Mouse (Mus musculus) lung, postnatal 4 days (tissue): ENCODE measurements at regions not wholly inside any gene's neighbourhood (a gene's known extent, or its start where the extent isn't known, plus 50 kb on each side); places are given as distances from the start of the nearest gene placed in this dataset.

ENCODE experiments used
- DNase-seq, 2 experiments: peaks; one replicate each; pipeline ENCODE4 v3.0.0; 2021

- DNase-seq: no peak
Observed at GRCm38 (mm10) chr12:97915026-97915425, 344.2 kb downstream of the Galc start.

DNA sequence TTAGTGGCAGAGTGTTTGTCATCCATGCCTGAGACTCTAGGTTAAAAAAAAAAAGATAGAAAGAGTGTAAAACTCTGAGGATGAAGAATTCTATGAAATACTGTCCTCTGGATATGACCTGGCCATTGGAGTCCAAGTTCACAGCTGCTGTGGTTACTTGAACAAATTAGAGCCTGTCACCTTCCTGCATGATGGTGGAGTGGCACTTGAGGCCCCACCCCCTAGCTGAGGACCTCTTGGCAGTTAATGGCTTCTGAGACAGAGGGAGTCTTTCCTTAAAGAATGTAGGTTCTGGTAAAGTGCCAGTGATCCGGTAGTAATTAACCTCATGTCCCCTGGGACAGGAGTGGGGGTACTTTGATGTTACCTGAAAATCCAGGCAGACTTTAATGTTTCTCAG lies 346.5 kb downstream of the Galc start:
- DNase-seq: peak in 1 of 2 experiments; percentile 44

GRCm38 (mm10) chr12:97899266-97899665 lies 360.0 kb downstream of the Galc start:
- DNase-seq: no peak

- DNase-seq: no peak
Observed at GRCm38 (mm10) chr12:97898178-97898577, 361.1 kb downstream of the Galc start.

- DNase-seq: no peak
Observed at GRCm38 (mm10) chr12:97895981-97896380, 363.3 kb downstream of the Galc start.

DNA sequence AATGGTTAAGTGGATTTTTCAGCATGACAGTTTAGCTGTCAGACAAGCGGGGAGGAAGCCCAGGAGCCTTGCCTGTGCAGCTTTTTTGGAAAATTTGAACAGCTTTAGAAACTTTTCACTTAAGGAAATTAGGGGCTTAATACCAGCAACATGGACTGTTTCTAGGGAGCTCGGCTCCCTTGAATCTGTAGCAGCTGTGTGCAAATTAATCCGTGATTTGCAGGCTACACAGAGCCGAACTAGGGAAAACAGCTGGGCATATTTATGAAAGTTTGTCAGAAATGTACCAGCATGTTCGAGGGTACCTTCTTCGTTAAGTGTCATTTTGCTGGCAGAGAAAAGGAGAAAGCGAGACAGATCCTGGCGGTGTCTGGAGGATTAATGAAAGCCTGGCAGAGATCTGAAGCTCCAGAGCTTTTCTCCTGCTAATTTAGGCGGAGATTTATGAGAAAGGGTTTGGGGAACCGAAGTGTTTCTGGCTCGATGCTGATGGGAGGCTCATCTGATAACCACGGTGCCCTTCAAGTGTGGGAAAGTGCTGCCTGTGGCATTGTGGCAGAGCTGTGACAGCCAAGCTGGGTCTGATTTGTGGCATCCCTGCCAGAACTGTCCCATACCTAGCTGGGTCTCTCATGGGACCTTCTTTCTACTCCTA lies 370.3 kb downstream of the Galc start:
- no peak for DNase-seq

DNA sequence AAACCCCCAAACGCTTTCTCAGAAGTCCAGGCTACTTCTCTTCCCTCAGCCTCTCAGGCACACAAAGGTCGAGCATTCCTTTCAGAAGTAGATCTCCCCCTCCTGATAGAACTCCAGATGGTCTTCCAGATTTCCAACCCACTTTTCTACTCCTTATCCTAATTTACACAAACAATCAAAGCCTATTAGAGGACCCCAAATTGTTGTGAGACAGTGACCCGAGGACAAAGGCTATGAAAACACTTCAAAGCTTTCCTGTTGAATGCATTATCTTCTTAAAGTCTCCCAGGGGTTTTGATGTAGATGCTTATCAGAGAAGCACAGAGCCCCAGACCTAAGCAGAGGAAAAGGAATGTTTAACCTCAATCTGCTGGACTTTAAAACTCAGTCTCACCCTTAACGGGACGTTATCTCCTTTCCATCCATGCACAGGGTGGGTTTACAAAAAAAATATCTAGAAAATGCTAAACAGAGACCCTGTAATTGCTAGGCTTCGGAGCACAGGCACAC lies 370.9 kb downstream of the Galc start:
- DNase-seq: no peak

GRCm38 (mm10) chr12:97882439-97882838 lies 376.8 kb downstream of the Galc start:
- no peak for DNase-seq

DNA sequence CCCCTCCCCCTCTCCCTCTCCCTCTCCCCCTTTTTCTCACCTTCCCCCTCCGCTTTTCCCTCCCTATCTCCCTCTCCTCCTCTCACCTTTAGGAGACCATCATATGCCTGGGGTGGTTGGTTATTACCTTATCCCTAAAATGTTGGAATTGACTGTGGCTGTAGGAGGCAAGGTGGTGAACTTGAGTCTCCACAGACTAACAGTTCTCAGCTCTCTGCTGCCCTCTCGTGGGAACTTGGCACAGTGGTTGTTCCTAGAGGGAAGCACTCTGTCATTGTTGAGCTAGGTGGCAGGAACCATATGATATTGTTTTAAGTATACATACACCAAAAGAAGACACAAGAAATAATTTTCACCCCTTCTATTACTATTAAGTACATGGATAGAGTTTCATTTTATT lies 386.9 kb downstream of the Galc start:
- DNase-seq: peak; percentile 59 to 73

DNA sequence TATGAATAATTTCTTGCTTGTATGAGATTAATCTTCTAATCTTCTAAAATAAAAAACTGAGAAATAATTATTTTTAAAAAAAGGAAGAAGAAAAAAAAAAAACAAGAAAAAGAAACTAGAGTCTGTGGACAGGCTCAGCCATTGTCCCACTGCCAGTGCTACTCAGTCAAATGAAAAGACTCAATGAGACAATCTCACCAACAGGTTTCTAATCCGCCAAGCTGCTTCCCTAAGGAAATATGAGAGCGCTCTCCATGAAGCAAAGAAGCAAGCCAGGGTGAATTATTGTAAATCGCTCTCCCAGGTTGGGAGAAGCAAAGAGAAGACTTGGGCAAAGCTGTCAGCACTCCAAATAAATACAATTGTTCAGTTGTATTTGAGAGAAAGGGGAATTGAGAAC lies 396.3 kb downstream of the Galc start:
- DNase-seq: no peak

DNA sequence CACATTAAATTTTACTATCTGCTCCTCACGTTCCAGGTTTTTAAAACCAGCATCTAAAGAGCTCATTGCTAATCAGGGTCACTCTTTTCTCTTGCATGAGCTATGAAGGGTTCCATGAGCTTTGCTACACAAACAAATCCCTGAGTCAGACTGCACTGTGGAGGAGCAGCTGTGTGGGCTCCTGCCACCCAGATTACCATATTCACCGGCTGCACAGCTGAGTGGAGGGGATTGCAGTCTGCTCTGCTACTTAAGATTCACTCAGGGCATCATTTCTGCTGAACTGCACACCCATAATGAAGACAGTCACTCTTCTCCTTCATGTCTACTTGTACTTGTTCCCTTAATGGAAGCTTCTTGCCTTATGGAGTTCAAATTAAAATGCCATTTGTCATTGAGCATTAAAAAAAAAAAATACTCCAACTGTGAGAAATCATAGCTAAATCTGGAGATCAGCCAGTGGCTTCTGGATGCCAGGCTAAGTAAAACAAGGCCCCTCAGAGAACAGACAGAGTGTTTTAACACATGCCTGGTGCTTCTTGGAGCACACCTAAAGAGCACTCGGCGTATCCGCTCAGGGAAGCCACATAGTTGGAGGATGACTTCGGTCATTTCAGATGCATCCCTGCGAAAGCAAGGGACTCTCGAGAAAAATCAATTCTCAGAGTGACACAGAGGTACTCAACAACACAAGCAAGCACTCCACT lies 422.9 kb downstream of the Galc start:
- DNase-seq: no peak

GRCm38 (mm10) chr12:97793364-97794120 lies 465.7 kb downstream of the Galc start:
- DNase-seq: no peak

- no peak for DNase-seq
Observed at GRCm38 (mm10) chr12:97783476-97783875, 475.8 kb downstream of the Galc start.

- no peak for DNase-seq
Observed at GRCm38 (mm10) chr12:97759116-97759515, 500.1 kb downstream of the Galc start.

DNA sequence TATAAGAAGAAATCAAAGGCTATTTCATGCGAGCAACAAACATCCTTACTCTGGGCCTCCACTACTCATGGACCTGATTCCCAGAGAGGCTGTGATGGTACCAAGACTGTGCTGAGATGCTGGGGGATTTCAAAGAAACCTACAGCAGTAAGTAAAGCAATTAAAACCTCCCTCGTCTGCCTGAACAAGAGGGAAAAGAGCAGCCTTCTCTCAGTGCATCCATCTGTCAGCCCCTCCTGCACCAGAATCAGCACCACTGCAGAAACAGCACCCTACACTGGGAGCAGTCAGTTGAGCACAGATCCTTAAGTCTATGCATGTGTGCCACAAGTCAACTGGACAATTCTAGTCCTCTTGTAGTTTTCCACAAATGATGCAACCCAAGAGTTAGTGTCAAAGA lies 500.6 kb downstream of the Galc start:
- DNase-seq: no peak

DNA sequence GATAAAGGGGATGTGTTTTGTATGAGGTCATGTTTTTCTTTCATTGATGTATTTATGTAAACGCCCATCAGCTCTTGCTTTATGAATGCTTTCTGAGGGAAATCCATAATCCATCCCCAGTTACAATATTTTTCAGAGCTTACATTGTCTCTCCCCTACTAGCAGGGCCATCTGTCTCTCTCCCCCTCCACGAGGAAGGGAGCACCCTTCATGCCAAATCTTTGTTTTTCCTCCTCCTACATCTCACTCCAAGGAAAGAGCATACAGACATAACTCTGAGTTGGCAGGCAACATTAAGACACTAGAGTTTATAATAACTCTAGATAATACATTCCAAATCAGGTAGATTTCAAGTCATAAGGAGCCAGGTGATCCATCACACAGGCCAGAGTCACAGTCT lies 509.1 kb downstream of the Galc start:
- no peak for DNase-seq

GRCm38 (mm10) chr12:97740927-97741326 lies 518.3 kb downstream of the Galc start:
- no peak for DNase-seq

DNA sequence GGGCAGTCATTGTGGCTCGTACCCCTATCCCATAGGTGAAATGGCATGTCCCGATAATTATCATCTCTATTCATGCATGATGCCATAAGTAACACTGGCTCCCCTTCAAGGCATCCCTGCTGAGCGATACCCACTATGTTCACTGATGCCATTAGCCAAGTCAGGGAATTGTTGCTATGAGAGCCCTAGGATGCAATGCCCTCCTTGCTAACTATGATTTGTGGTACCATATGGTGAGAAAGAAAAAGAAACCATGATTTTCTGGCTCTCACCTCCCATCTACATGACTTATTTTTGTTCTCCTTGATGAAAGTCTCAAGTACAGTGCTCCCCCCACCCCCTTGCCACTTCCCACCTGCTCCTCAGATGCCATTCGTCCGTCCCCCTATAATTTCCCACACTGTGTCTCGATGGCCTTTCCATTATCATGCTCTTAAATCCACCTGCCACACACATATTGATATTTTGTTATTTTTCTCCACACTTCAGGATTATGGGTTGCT lies 527.1 kb downstream of the Galc start:
- DNase-seq: no peak

- DNase-seq: no peak
Observed at GRCm38 (mm10) chr12:97720554-97720953, 538.7 kb downstream of the Galc start.

DNA sequence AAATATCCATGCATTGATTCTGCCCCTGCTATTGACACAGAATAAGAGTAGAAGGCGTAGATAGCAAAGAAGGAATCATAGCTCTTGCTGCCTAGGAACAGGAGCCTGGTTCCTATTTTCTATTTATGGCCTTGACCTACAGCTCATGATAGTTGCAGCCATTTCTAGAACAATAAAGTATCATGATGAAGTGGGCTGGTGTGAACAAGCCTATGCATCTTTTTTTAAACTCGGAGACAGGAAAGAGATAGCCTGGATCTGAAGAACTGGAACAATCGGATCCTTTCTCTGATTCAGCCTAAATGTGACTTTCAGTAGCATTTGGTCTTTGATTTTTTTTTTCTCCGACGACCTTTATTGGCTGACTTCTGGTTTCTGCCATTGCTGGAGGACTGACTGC lies 541.4 kb downstream of the Galc start:
- no peak for DNase-seq
